Mouse (Mus musculus) c-Kit-positive CD71-positive TER-119-negative erythroid progenitor cells, embryonic 14.5 days (primary cell): ENCODE data around the gene Inka1.

ENCODE experiments used
- DNase-seq: peaks from one replicate; pipeline ENCODE4 v3.0.0-alpha.2; 2013; ENCODE audit warnings: low read depth

Inka1 gene

GRCm38 (mm10) chr9:107955613-107956289 lies 29.9 kb downstream of the Inka1 start:
- DNase-seq = no peak

- DNase-seq = peak; percentile 88
Measured at GRCm38 (mm10) chr9:107950460-107951355, 35.0 kb downstream of the Inka1 start.

GRCm38 (mm10) chr9:107949922-107950235 lies 35.8 kb downstream of the Inka1 start, which contains the start of gene Traip:
Gene Traip (plus strand): TSS chr9:107950136.
- DNase-seq = no peak

GRCm38 (mm10) chr9:107949184-107949921 lies 36.3 kb downstream of the Inka1 start:
- no peak for DNase-seq

GRCm38 (mm10) chr9:107947241-107948194 lies 38.2 kb downstream of the Inka1 start:
- DNase-seq = no peak

- no peak for DNase-seq
Measured at GRCm38 (mm10) chr9:107936831-107937230, 48.8 kb downstream of the Inka1 start.

GRCm38 (mm10) chr9:107936215-107936822 lies 49.4 kb downstream of the Inka1 start:
- DNase-seq = no peak

GRCm38 (mm10) chr9:107935790-107936214 lies 49.9 kb downstream of the Inka1 start:
- no peak for DNase-seq

- no peak for DNase-seq
Measured at GRCm38 (mm10) chr9:107935374-107935773, 50.3 kb downstream of the Inka1 start, which contains the start of gene Camkv. Gene Camkv (plus strand): TSS chr9:107935674.
